Mouse (Mus musculus) adrenal gland, adult 8-10 months (tissue): ENCODE data around the gene Tipin. TPM values are rescaled to one million over a fixed set of nuclear protein-coding genes. Genes with fewer than 3 reads are reported as not detected.

Experiments used
- DNase-seq: peaks from one replicate; pipeline ENCODE4 v3.0.0; 2022
- total RNA-seq, 4 experiments: library from RNA; stranded (reverse); gene quantifications; 2 replicates each; pipeline ENCODE4 v1.2.4; 2022

Tipin gene
- total RNA-seq, 4 experiments from 2014 or later: 15.2 to 32.4 (median 20.6) TPM

DNA sequence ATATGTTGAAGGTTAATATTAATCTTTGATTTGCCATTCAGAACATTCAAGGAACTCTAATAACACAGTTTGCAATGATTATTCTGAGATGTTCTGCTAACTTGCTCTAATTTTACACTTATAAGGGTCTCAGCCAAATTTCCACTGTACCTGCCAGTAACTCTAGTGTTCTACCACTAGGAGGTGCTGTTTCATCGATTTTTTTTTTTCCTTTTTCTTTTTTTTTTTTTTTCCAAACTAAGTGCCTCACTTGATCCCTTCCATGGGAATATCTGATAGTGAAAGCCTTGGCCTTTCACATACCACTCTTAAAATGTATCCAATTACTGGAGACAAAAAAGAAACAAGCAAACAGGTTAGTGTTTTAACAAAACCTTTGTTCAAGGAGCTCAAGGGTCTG is 66.0 kb downstream of the Tipin start:
- no peak for DNase-seq

DNA sequence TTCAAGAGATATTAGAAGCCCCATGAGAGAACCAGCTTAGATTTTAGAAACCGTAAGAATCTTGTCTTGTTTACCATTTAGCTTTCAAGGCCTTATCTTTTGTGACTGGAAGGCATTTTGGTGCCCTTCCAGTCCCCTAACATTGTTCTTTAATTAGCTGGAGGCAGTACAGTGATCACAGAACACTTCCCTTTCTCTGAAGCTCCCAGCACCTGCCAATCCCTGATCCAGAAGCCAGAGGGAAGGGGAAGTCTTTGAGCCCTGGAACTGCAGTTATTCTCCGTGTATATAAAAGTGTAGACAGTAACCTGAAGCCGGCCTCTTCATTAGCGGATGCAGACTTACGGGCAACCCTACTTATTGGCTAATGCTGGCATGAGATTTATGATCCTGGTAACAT is 68.1 kb downstream of the Tipin start:
- DNase-seq: no peak

DNA sequence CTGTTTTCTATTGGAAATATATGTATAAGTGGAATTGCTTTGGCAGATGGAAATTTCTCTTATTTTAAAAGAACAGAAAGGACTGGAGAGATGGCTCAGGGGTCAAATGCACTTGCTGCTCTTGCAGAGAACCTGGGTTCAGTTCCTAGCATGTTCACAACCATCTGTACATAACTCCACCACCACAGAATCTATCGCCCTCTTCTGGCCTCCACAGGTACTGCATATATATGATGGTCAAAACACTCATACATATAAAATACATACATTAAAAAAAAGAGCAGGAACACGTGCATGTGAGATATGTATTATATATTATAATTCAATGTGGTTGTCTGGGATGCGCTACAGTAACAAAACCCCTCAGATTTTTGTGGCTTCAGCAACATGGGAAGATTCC is 69.8 kb downstream of the Tipin start:
- no peak for DNase-seq

Other genes with a start within 250 kb of the Tipin start
- 10 to 100 TPM in 1 of 4 experiments, 1 to 10 TPM in 2, not detected in 1; 3.1 to 22.6 (median 9.1) TPM for gene Lctl, start 164.4 kb upstream of the Tipin start, total RNA-seq
- 10 to 100 TPM in 1 of 4 experiments, 1 to 10 TPM in 3; 3.5 to 10.2 (median 6.3) TPM for gene Zwilch, start 108.5 kb upstream of the Tipin start, total RNA-seq
- 100 to 1,000 TPM; 875 to 953 (median 912) TPM for gene Rpl4, start 108.2 kb upstream of the Tipin start, total RNA-seq
- gene Snapc5, start 102.3 kb upstream of the Tipin start, total RNA-seq: 10 to 100 TPM; 22.0 to 28.1 (median 24.7) TPM
- gene Uchl4, start 46.4 kb upstream of the Tipin start, total RNA-seq: 1 to 10 TPM; 1.5 to 2.7 (median 2.4) TPM
- 10 to 100 TPM; 83.4 to 93.7 (median 91.9) TPM for gene Map2k1, start 27.9 kb upstream of the Tipin start, total RNA-seq
- gene Dis3l, start 59.7 kb downstream of the Tipin start, total RNA-seq: 10 to 100 TPM; 20.4 to 26.2 (median 23.3) TPM
- gene Megf11, start 104.0 kb downstream of the Tipin start, total RNA-seq: 1 to 10 TPM in 2 of 4 experiments, under 1 TPM in 2; 0.29 to 2.1 (median 1.2) TPM